Mouse (Mus musculus) heart, adult 2 months (tissue): ENCODE measurements around the gene Sdhd.

ENCODE experiments used
- CTCF ChIP-seq: fragments of 200-600 bp; IDR thresholded peaks from 2 replicates; pipeline ENCODE4 v1.8.1; 2022; ENCODE audit warnings: antibody characterized with exemption, mild to moderate bottlenecking, moderate library complexity
- EP300 ChIP-seq: fragments of 200-500 bp; IDR thresholded peaks from 2 replicates; pipeline ENCODE4 v1.6.1; 2011; ENCODE audit warnings: low read depth, low read length, control low read depth; ENCODE audit not compliant: insufficient read depth

DNA sequence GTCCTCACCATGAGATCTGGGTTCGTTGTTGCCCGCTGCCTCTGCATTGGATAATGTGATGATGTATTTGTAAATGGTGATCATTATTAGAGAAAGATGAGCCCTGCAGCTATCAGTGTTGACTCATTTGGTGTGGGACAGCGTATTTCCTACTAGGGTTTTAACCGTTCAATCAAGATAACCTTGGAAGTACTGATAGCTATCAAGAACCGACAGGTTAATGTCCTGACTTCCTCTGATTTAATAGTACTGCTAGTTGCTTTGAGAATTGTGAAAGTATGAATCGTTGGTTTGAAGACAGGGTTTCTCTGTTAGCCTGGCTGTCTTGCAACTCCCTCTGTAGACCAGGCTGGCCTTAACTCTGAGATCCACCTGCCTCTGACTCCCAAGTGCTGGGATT is 726 bp upstream of the Sdhd start:
- no peak for TF ChIP-seq EP300
- TF ChIP-seq CTCF = no peak
